Mouse (Mus musculus) stomach, postnatal 0 days (tissue): ENCODE measurements around the gene Commd4. TPM values are rescaled to one million over a fixed set of nuclear protein-coding genes. Genes with fewer than 3 reads are reported as not detected.

ENCODE experiments used
- ATAC-seq: fragments of 200-750 bp; cut with Nextera tagmentation; 2 replicates; pipeline ENCODE4 v1.8.0; 2017; ENCODE audit not compliant: low FRiP score, low TSS enrichment
- DNase-seq: peaks from one replicate; pipeline ENCODE4 v3.0.0-alpha.2; 2016; ENCODE audit warnings: low spot score
- H3K27ac ChIP-seq: fragments of 300-500 bp; sonication (generic); replicated peaks from 2 replicates; pipeline ENCODE4 v1.5.1; 2014; ENCODE audit warnings: mild to moderate bottlenecking, control low read depth
- H3K27me3 ChIP-seq: fragments of 300-500 bp; sonication (generic); 2 replicates; pipeline ENCODE4 v1.6.1; 2014; ENCODE audit warnings: low read length; ENCODE audit not compliant: control insufficient read depth, insufficient read depth
- H3K36me3 ChIP-seq: fragments of 300-500 bp; sonication (generic); 2 replicates; pipeline ENCODE4 v1.6.1; 2014; ENCODE audit warnings: low read length, mixed read lengths; ENCODE audit not compliant: control insufficient read depth, insufficient read depth
- H3K4me1 ChIP-seq: fragments of 300-500 bp; sonication (generic); replicated peaks from 2 replicates; pipeline ENCODE4 v1.6.1; 2014; ENCODE audit warnings: antibody characterized with exemption; ENCODE audit not compliant: control insufficient read depth, insufficient read depth
- H3K4me2 ChIP-seq: fragments of 300-500 bp; sonication (generic); replicated peaks from 2 replicates; pipeline ENCODE4 v1.6.1; 2014; ENCODE audit warnings: low read depth, mild to moderate bottlenecking, control low read depth, moderate library complexity
- H3K4me3 ChIP-seq: fragments of 300-500 bp; sonication (generic); 2 replicates; pipeline ENCODE4 v1.5.1; 2014; ENCODE audit warnings: low read depth, low read length, control low read depth
- H3K9ac ChIP-seq: fragments of 300-500 bp; sonication (generic); 2 replicates; pipeline ENCODE4 v1.6.1; 2014; ENCODE audit warnings: mild to moderate bottlenecking, low read length, control low read depth, mixed read lengths
- H3K9me3 ChIP-seq: fragments of 300-500 bp; sonication (generic); 2 replicates; pipeline ENCODE4 v1.6.1; 2016; ENCODE audit warnings: low read length; ENCODE audit not compliant: control insufficient read depth
- CTCF ChIP-seq: IDR thresholded peaks from 2 replicates; pipeline ENCODE4 v1.5.1; 2016; ENCODE audit warnings: antibody characterized with exemption, low read depth, mild to moderate bottlenecking, moderate library complexity
- EP300 ChIP-seq: optimal IDR thresholded peaks from 2 replicates; pipeline ENCODE3; 2016; ENCODE audit warnings: antibody characterized with exemption
- WGBS: fragments of 180-500 bp; shearing (Covaris S2); extraction: QIAGEN DNeasy Blood & Tissue Kit; methylation state at CpG from one replicate; pipeline ENCODE4 v1.1.7; 2014; 5-methylcytosine and 5-hydroxymethylcytosine counted together
- polyA plus RNA-seq: library from polyadenylated mRNA; unstranded; fragments of >200 nt; fragmentation: Nextera tagmentation; extraction: Ambion mirVana; gene quantifications from 2 replicates; pipeline ENCODE4 v1.2.1, GENCODE M21; 2015

The Commd4 gene
- polyA plus RNA-seq, 1 experiment from 2014 or later: 74.9 TPM

- DNase-seq: no peak
- no peak overlapping the region for H3K4me3 ChIP-seq
- TF ChIP-seq EP300 (no peak), CTCF (no peak)
- no peak overlapping the region for H3K9ac ChIP-seq
- no peak for ATAC-seq
- H3K27ac ChIP-seq: no peak overlapping the region
- H3K27me3 ChIP-seq: no peaks in the 10 kb centered on the region
- 0 out of 2 replicates have a peak, but pooled peaks cover 2% of the 10 kb centered on the region for H3K4me1 ChIP-seq
- 83% methylated on average over 8 of the region's 8 CpGs for WGBS
- H3K9me3 ChIP-seq: no peaks in the 10 kb centered on the region
- 0 out of 2 replicates have a peak, but pooled peaks cover 4% of the 10 kb centered on the region for H3K36me3 ChIP-seq
- no peak overlapping the region for H3K4me2 ChIP-seq
Observed at GRCm38 (mm10) chr9:57156823-57157222, 1.3 kb downstream of the Commd4 start.

GRCm38 (mm10) chr9:57156383-57156782, 1.7 kb downstream of the Commd4 start:
- 89% methylated on average over 7 of the region's 7 CpGs for WGBS
- H3K4me2 ChIP-seq: no peak overlapping the region

GRCm38 (mm10) chr9:57152331-57152730, 5.8 kb downstream of the Commd4 start:
- H3K4me3 ChIP-seq: no peak overlapping the region
- no peak for ATAC-seq
- H3K9ac ChIP-seq: no peak overlapping the region
- no peaks in the 10 kb centered on the region for H3K27me3 ChIP-seq
- WGBS: 55% methylated on average over 6 of the region's 6 CpGs
- H3K4me1 ChIP-seq: 0 out of 2 replicates have a peak, but pooled peaks cover 2% of the 10 kb centered on the region
- no peak overlapping the region for H3K4me2 ChIP-seq
- 0 out of 2 replicates have a peak, but pooled peaks cover 4% of the 10 kb centered on the region for H3K36me3 ChIP-seq
- H3K27ac ChIP-seq: no peak overlapping the region
- DNase-seq: no peak
- H3K9me3 ChIP-seq: no peaks in the 10 kb centered on the region
- TF ChIP-seq EP300: no peak
- TF ChIP-seq CTCF: peak; percentile 24; the same call in 1 of the 2 replicates

More at GRCm38 (mm10) chr9:57156383-57156782, 1.7 kb downstream of the Commd4 start:
- ATAC-seq (no peak), DNase-seq (no peak)
- H3K4me1 ChIP-seq: 0 out of 2 replicates have a peak, but pooled peaks cover 2% of the 10 kb centered on the region
- H3K27me3 ChIP-seq: no peaks in the 10 kb centered on the region
- H3K27ac ChIP-seq: no peak overlapping the region
- no peaks in the 10 kb centered on the region for H3K9me3 ChIP-seq
- H3K4me3 ChIP-seq: no peak overlapping the region
- no peak for TF ChIP-seq EP300
- TF ChIP-seq CTCF: no peak
- 0 out of 2 replicates have a peak, but pooled peaks cover 4% of the 10 kb centered on the region for H3K36me3 ChIP-seq
- H3K9ac ChIP-seq: no peak overlapping the region

- 73% methylated on average over 5 of the region's 5 CpGs for WGBS
- ATAC-seq (no peak), DNase-seq (no peak)
Observed at GRCm38 (mm10) chr9:57150192-57150591, 7.9 kb downstream of the Commd4 start.

GRCm38 (mm10) chr9:57149021-57149420, 9.1 kb downstream of the Commd4 start:
- no peaks in the 10 kb centered on the region for H3K36me3 ChIP-seq
- H3K27me3 ChIP-seq: no peaks in the 10 kb centered on the region
- no peak for TF ChIP-seq CTCF
- TF ChIP-seq EP300: no peak
- ATAC-seq (no peak), DNase-seq (no peak)
- H3K4me2 ChIP-seq: peak overlapping the region; percentile 84
- H3K27ac ChIP-seq: peak overlapping the region; percentile 93
- H3K4me1 ChIP-seq: peaks cover 3% of the 10 kb centered on the region; the same call in 1 of the 2 replicates
- H3K4me3 ChIP-seq: peak overlapping the region; percentile 52; the same call in 1 of the 2 replicates
- H3K9ac ChIP-seq: no peak overlapping the region; the same call in 1 of the 2 replicates
- 49% methylated on average over 6 of the region's 6 CpGs for WGBS
- no peaks in the 10 kb centered on the region for H3K9me3 ChIP-seq

More at GRCm38 (mm10) chr9:57150192-57150591, 7.9 kb downstream of the Commd4 start:
- H3K27me3 ChIP-seq: no peaks in the 10 kb centered on the region
- H3K27ac ChIP-seq: no peak overlapping the region
- no peak overlapping the region for H3K4me3 ChIP-seq
- no peak for TF ChIP-seq CTCF
- no peak overlapping the region for H3K9ac ChIP-seq
- peaks cover 3% of the 10 kb centered on the region; the same call in 1 of the 2 replicates for H3K4me1 ChIP-seq
- no peaks in the 10 kb centered on the region for H3K9me3 ChIP-seq
- 0 out of 2 replicates have a peak, but pooled peaks cover 2% of the 10 kb centered on the region for H3K36me3 ChIP-seq
- no peak overlapping the region for H3K4me2 ChIP-seq

GRCm38 (mm10) chr9:57148144-57148878, 9.8 kb downstream of the Commd4 start, which contains the start of gene Neil1:
Gene Neil1 (minus strand): TSS chr9:57148305.
- Histone ChIP-seq H3K9me3 (no peaks in the 10 kb centered on the region), H3K4me1 (peaks cover 3% of the 10 kb centered on the region; the same call in 1 of the 2 replicates), H3K27ac (peak within 1 kb of the TSS; percentile 93), H3K27me3 (no peaks in the 10 kb centered on the region), H3K9ac (peak within 1 kb of the TSS; percentile 77), H3K4me3 (peak within 1 kb of the TSS; percentile 52), H3K36me3 (no peaks in the 10 kb centered on the region), H3K4me2 (peak within 1 kb of the TSS; percentile 84)
- peak; percentile 56 for TF ChIP-seq CTCF
- peak; percentile 78 for TF ChIP-seq EP300
- DNase-seq (peak; percentile 87), ATAC-seq (peak; percentile 94)
- 1% methylated on average over 27 of the region's 27 CpGs for WGBS
